Mouse (Mus musculus) B cell, adult 2 months (primary cell): ENCODE results near the gene Zbtb7b.

Source experiments
- DNase-seq, 2 experiments: peaks; one replicate each; pipeline ENCODE4 v3.0.0; 2022

Gene Zbtb7b

DNA sequence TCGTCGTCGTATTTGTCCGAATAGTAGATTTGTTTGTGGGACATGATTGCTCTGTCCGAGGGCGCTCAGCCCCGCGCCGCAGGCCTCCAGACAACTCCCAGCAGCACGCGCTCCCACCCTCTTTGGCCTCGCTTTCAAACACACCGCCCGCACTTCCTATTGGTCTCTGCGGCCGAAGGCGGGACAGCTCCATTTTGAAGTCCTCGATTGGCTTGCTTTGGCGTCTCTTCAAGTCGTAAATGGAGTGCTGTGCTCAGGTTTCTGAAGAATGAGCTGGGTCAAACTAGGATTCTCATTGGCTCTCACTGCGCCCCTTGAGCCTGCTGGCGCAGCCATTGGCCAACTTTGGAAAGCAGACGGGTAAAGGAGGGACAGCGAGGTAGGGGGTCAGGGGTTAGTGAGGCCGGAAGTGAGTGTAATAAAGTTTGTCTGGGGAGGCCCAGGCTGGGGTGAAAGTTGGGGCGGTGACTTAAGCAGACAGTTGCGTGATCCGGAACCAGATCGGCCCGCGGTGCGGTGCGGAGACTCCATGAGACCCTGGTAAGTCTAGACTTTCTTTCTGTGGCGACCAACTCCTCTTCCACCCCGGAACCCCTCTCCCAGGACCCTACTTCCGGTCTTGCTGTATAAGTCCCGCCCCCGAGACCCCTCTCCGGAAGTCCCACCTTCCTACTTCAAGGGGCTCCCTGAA is 23.7 kb upstream of the Zbtb7b start, which contains the start of the genes Cks1b and Shc1:
Gene Cks1b (minus strand): TSS at position 214 of the 691 bp plus-strand sequence.
Gene Shc1 (plus strand): TSS at position 274 of the 691 bp plus-strand sequence.
- peak; percentile 86 to 89 for DNase-seq

DNA sequence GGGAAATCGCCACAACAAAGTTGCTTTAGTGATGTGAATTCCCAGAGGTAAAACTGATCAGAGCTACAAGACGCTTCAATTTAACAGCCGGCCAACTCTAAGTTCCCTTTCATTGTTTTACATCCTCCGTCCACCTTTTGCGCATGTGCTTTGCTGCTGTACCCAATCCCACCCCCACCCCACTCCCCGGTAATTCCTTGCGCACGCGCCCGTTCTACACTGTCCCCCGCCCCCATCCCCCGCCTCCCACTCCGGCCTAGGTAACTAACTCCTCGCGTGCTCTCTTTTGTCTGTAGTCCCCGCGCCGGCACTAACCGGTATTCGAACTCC is 23.2 kb upstream of the Zbtb7b start:
- no peak for DNase-seq

DNA sequence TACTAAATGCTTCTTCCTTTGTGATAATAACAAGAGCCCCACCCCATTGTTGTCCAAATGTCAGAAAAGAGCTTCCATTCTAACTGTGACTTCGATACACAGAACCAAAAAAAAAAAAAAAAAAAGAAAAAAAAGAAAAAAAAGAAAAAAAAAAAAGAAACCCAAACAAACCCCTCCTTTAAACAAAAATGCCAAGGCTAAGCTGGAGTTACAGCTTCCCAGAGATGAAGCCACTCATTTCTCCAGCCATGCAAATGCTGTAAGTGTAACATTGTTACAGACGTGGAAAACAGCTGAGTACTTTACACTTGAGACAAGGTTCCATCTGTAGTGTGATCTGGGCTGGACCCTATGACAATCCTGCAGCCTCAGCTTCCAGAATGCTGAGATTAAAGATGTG is 22.6 kb upstream of the Zbtb7b start:
- no peak for DNase-seq

DNA sequence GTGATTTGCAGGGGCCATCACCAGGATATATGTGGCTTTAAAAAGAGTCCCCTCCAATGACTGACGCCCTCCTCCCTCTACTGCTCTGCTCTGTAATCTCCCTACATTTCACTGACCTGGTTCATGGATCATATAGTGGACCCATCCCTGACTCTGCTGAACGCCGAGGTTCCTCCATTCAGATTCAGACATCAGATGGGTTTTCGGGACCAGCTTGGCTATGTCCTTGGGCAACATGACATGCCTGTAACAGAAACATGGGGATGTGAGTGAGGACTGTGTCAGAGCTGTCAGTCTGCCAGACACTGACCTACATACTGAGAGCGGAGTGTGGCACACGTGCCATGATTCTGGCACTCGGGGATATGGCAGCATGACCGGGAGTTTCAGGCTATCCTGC is 21.6 kb upstream of the Zbtb7b start:
- no peak for DNase-seq

DNA sequence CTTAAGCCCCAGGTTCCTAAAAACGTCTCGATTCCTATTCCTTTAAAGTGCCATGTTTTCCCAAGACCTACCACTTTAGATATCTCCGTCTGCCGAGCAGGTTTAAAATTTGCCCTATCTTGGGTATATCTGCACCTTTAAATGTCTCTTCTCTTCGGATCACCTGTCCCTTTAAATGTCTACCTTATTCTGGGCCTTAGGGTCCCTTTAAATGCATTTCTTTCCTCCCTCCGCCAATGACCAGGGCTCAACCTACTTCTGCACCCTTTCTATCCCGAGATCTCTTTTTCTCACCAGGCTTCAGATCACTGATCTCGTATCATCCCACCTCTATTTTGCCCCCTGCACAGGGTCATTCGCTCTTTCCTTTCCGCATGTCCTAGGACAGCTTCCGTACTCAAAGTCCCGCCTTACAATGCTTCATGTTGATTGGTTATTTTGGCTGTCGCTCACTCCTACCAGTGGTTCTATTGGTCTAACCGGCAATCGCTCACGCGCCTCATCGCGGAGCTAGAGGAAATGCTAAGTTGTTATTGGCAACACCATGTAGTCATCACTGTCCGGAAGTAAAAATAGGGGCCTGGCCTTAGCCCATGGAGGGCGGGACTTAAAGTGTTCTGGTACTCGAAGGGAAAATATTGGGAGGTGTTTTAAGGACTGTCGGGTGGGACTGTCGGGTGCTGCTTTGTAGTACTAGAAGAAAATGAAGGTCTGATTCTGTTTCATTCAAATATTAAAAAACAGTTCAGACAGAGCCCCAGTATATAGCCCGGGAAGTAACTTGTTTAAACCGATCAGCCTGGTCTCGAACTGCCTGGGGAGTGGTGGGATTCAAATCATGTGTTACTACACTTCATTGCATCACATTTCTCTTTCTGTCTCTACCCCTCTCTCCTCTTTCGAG is 17.2 kb upstream of the Zbtb7b start, which contains the start of gene Flad1:
Gene Flad1 (minus strand): TSS at position 381 of the 904 bp plus-strand sequence.
- peak; percentile 95 to 97 for DNase-seq

DNA sequence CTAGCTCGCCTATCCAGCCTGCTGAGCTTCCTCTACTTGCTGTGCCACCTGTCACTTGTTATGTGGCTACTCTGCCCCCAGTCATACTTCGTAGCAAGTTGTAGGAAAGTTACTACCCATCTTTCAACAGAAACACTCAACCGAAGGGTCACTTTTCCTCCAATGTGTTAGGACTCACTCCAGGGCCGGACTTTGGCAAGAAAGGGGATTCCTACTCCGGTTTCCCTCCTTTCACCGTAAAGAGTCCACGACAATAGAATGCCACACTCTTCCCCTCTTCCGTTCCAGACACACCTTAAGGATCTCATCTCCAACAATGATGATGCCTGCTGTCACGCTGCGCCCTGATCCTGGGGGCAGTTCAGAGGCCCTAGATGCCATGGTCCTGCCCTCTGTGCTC is 16.3 kb upstream of the Zbtb7b start:
- no peak for DNase-seq

DNA sequence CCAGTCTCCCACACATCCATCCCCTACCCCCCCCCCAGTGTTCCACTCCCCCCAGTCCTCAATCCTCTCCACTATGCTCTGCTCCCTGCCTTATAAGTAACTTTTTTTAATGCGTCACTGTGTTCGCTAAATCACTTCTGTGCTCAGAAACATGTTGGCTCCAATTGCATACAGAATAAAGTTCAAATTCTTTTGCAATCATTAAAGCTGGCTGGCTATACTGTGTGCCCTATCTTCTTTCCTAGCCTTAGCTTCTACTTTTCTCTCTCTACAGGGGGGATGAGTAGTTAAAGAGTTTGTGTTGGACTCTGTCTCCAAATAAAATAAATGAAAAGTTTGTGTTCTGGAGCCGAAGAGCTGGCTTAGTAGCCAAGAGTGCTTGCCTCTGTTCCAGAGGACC is 15.1 kb upstream of the Zbtb7b start:
- DNase-seq, result no peak

DNA sequence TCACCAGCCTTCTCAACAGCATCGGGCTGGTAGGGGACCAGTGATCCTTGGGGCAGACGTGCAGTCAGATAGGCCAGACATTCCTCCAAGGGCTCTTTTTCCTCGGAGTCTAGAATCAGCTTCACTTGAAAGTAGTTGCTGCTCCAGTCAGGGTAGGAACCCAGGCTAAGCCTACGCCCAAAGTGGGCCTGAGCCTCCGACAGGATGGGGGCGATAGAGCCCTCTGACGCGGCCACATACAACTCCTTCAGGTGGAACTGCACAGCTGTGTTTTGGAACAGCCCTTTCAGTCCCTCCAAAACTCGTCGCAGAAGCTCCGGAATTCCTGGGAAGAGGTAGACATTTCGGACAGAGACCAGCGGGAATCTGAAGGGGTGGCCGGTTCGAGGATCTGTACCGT is 13.9 kb upstream of the Zbtb7b start:
- no peak for DNase-seq

DNA sequence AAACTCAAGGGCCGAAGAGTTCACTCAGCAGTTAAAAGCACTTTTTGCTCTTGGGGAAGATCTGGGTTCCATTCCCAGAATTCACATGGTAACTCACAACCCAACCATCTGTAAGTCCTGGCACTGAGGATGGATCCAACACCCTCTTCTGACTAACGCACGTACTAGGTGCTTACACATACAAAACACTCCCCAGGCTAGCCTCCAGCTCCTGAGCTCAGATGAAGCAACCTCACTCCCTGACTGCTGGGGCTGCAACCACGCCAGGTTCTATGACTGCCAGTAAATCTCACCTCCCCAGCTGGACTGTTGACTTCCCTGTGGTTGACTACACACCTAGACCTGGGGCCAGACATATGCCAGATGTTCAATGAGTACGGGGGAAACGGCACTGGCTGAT is 12.3 kb upstream of the Zbtb7b start:
- no peak for DNase-seq

DNA sequence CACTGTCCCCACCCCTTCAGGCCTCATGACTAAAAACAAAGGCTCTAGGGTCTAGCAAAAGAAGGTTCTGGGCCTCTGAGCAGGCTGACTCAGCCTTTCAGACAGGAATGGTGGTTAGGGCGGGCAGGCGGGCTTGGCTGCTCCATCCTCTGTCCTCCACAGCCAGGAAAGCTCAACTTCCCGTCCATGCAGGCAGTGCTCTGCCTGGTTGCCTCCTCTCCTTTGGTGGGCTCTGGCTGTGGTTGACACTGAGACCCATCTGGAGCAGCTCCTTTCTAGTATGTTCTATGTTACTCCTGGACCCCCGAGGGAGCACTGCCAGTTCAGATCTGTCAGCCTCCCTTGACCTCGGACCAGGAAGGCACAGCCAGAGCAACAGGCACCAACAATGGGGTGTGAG is 8.1 kb upstream of the Zbtb7b start, which contains the start of gene Lenep:
Gene Lenep (minus strand): TSS at position 101 of the 400 bp plus-strand sequence.
- DNase-seq, result no peak

DNA sequence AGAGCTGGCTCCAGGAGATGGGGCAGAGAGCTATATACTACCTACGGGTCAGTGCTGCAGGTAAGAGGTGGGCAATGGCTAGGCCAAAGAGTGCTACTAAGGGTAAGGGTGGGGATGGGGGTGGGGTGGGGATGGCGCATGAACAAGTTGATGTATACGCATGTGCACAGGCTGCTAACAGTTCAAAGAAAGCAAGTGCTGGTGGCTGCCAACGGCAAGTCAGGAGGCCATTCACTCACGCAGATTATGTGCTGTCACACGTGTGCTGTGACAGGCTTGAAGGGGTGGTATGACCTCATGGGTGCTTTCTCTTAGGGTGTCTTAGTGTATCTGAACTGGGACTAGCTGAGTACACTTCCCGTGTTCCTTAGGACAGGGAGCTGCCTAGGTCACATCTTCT is 6.8 kb upstream of the Zbtb7b start:
- no peak for DNase-seq

DNA sequence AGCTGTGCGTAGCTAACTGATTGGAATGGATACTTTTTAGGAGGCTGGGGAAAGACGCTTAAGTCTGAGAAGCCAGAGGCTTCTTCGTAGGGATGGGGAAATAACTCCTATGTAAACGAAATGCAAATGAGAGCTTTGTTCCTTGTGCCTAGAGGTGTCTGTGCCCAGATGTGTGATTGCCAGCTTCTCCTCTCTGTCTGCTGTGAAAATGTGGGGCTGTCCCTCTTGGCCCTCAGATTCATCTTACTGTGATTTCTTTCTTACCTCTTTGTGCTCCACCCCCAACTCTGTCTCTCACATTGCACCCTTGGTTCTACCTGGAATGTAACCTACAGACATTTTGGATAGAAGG is 2.1 kb upstream of the Zbtb7b start:
- no peak for DNase-seq

DNA sequence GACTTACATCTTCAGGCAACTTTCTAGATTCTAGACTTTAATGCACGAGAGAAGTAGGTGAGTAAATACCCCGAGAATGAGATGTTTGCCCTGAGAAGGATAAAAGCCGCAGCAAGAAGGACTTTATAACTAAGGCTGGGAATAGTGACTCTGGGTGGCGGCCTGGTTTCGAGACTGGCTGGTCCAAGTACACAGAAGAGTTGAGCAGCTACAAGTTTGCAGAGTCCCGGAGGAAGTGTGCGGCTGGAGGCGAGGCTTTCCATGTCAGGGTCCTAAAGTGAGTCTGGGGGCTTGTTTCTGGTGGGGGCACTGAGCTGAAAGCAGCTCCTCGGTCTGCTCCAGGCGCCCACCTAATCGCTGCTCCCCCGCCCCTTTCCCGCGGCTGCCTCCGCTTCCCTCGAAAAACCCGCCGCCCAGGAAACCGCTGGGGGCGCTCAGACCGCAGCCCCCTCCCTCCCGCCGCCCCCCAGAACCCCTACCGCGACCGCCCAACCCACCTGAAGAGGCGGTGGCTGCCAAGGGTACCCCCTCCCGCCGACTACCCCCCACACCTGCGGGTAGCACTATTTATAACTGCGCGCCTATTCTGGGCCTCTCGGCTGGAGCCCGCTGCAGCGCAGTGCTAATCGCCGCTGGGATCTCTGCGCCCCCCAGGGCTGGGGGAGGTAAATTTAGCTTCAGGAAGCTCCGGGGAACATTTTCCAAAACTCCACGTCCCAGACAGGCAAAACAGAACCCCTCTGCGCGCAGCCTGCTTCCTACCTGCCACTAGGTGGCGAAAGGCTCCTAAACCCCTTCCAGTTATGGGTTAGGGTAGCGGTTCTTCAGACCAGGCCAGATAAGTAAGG is 1.5 kb upstream of the Zbtb7b start:
- DNase-seq, result peak; percentile 65 to 67

DNA sequence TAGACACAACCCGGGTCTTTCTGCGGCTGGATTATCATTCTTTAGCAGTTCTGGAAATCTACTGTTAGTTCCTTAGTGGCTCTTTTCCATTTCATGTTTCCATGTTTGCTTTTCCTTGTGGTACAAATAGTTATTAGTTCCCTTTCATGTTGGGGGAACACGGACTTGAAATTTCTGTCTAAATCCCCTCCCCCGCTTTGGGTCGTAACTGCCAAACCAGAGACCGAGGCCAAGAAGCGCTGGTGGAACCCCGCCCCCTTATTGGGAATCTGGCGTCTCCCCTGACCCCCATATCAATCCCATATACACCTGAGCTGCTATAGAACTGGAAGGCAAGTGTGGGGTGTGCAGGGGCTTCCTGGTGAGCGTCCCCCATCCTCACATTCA is 836 bp upstream of the Zbtb7b start:
- no peak for DNase-seq

DNA sequence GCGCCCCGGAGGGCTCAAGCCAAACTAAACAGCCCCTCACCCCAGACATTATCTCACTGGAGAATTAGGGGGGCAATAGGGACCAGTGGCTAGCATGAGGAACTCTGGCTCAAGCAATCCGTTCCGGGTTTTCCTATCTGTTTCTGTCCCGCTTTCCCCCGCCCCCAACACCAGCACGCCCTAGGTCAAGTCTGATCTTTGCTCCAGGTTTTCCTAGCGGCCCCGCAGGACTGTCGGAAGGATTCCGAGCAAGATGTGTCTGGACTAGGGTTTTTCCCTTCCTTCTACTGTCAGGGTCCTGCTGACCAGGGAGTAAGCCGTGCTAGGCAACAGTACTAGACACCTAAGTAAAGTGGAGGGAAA is 299 bp upstream of the Zbtb7b start:
- peak; percentile 56 for DNase-seq

DNA sequence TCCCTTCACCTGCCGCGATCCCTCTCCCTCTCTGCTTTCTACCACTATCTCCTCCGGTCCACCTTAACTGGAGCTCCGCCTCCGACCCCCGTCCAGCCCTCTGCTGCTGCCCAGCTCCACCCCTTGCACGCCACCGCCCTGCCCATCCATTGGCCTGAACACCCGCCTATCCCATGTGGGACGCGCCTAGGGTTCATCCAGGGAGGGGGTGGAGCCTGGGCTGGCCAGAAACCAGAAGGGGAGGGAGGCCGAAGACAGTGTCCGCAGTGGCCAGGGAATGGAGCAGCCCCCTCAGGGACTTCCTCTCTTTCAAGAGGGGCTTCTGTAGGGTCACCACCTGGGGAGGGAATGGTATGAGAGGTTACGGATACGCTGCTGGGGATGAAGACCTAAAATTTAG is 971 bp downstream of the Zbtb7b start:
- peak; percentile 94 to 95 for DNase-seq

DNA sequence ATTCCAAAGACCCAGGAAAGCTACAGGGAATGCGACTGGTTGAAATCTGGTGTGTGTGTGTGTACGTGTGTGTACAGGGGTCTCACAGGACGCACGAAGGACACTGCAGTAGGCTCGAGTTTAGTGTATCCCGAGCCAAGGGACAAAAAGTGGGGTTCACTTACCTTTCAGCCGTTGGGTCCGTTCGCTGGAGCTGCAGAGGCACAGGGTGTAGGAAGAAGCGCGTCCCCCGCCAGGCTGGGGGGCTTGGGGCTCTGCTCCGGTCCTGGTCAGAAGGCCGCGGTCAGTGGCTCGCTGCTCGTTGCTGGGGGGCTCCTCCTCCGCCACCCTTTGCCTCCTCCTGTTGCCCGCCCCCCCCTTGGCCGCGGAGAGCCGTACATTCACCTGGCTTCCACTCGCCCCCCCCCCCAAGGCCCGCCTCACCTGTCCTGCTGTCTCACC is 1.7 kb downstream of the Zbtb7b start:
- DNase-seq, result peak; percentile 28 to 41

DNA sequence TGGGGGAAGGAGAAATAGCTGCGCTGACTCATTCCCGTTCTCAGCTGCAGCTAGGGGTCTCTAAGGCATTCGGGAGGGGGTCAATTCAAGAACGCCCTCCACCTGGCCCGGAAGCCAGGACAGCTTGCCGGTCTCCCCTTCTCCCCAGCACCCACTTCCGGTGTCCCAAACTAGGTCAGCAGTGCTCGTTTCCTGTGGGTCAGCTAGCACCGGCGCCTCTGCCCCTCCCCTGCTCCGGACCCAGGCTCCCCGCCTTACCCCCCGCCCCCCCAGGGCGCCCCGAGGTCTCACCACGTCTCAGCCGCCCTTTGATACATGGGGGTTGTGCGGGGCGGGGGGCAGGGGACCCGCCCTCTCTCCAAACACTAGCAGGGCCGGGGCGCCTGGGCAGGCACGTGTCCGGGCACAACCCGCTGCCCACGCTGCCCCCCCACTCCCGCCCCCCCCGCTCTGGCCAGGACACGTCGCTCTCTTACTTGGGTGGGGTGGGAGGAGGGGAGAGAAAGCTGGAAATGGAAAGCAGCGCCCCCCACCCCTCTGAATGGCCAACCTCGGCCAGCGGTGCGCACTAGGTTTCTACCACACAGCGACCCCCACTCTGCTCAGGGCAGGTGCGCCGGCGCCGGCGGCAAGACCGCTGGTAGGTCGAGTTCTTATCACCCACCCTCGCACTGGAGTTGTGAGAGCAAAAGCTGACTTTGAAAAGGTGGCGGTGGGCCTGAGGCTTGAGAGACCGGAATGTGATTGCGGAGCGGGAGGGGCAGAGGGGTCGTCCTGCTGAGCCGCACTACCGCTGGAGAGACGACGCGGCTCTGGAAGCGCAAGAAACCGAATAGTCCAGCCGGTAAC is 2.7 kb downstream of the Zbtb7b start:
- DNase-seq, result peak in 1 of 2 experiments; percentile 28

DNA sequence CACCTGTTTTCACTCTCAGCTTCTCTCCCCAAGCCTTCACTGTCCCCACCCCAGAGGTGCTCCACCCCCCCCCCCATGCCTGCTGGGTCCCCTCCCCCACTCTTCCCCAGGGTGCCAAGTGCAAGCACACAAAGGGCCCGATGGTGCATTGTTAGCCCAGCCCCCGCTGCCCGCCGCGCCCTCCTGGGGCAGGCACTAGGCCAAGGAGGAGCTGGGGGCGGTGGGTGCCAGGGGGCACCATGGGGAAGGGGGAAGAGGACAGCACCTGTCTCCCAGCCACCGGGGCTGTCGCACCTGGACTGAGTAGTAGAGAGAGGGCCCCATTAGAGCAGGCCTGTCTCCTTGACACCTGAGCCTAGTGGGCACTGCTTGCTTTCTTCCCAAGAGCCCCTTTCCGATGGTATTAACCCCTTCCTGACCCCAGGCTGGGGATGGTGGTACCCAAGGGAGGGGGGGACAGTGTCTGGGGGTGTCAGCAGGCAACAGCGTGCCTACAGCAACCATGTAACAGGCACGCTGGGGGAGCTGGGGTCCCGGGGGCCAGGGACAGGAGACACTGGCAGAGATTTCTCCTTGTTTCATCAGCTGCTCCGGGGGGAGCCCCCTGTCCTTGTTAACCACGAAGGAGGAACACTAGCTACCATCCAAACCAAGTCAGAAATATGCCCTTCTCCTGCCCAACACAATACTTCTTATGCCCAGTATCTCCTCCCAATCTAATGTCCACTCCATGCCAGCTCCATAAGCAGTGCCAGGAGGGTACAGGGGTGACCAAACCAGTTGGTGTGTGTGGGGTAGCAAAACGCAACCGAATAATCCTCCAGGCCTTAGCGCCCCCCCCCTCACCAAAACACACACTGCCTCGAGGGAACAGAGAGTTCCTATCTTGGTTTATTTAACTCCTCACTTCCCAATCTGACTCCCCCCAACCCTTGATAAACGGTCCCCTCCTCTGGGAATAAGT is 3.6 kb downstream of the Zbtb7b start:
- peak; percentile 37 to 40 for DNase-seq

DNA sequence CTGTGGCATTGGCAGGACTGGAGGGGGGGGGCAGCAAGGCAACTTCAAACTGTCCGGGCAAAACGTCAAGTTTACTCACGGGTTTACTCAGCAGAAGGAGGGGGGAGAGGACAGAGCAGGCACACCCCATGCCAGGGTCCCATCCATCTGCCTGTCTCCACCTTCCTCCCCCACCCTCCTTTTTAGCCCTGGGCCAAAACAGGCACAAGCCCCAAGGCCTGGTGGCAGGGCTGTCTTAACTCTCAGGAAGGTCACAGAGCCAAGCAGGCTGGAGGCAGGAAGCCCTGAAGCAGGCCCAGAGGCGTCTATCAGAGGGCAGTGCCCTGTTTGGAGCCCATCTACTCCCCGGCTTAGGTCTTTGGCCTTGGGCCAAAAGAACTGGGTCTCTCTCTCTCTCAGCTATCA is 4.5 kb downstream of the Zbtb7b start:
- DNase-seq, result peak; percentile 26 to 32
